Mouse (Mus musculus) hindbrain, embryonic 16.5 days (tissue): ENCODE data around the gene Podxl2. TPM values are rescaled to one million over a fixed set of nuclear protein-coding genes. Genes with fewer than 3 reads are reported as not detected.

Experiments
- ATAC-seq: fragments of 200-750 bp; cut with Nextera tagmentation; 2 replicates; pipeline ENCODE4 v1.8.0; 2017; ENCODE audit warnings: moderate TSS enrichment, moderate library complexity
- H3K27ac ChIP-seq: fragments of 300-500 bp; sonication (generic); 2 replicates; pipeline ENCODE4 v1.5.1; 2014; ENCODE audit warnings: low read depth, mild to moderate bottlenecking, control low read depth, low read length, moderate library complexity
- H3K27me3 ChIP-seq: fragments of 300-500 bp; sonication (generic); replicated peaks from 2 replicates; pipeline ENCODE4 v1.6.1; 2014; ENCODE audit warnings: low read length; ENCODE audit not compliant: control insufficient read depth, insufficient read depth
- H3K36me3 ChIP-seq: fragments of 300-500 bp; sonication (generic); 2 replicates; pipeline ENCODE4 v1.6.1; 2014; ENCODE audit warnings: mild to moderate bottlenecking, low read length, moderate library complexity, mixed read lengths; ENCODE audit not compliant: control insufficient read depth, insufficient read depth
- H3K4me1 ChIP-seq: fragments of 300-500 bp; sonication (generic); 2 replicates; pipeline ENCODE4 v1.6.1; 2014; ENCODE audit warnings: low read depth, low read length; ENCODE audit not compliant: control insufficient read depth, insufficient read depth
- H3K4me2 ChIP-seq: fragments of 300-500 bp; sonication (generic); 2 replicates; pipeline ENCODE4 v1.6.1; 2014; ENCODE audit warnings: mild to moderate bottlenecking, low read length, control low read depth, moderate library complexity
- H3K4me3 ChIP-seq: fragments of 300-500 bp; sonication (generic); 2 replicates; pipeline ENCODE4 v1.5.1; 2014; ENCODE audit warnings: mild to moderate bottlenecking, low read length, control low read depth, moderate library complexity
- H3K9ac ChIP-seq: fragments of 300-500 bp; sonication (generic); 2 replicates; pipeline ENCODE4 v1.6.1; 2014; ENCODE audit warnings: low read depth, mild to moderate bottlenecking, control low read depth, low read length, moderate library complexity
- H3K9me3 ChIP-seq: fragments of 300-500 bp; sonication (generic); 2 replicates; pipeline ENCODE4 v1.6.1; 2014; ENCODE audit warnings: mild to moderate bottlenecking, low read length, moderate library complexity; ENCODE audit not compliant: control insufficient read depth
- WGBS: fragments of 180-500 bp; shearing (Covaris S2); extraction: QIAGEN DNeasy Blood & Tissue Kit; methylation state at CpG from one replicate; pipeline ENCODE4 v1.1.7; 2014; 5-methylcytosine and 5-hydroxymethylcytosine counted together
- polyA plus RNA-seq: library from polyadenylated mRNA; unstranded; fragments of >200 nt; fragmentation: Nextera tagmentation; extraction: Ambion mirVana; gene quantifications from 2 replicates; pipeline ENCODE4 v1.2.1, GENCODE M21; 2015

The Podxl2 gene
- polyA plus RNA-seq, 1 experiment from 2014 or later, result 553 TPM

DNA sequence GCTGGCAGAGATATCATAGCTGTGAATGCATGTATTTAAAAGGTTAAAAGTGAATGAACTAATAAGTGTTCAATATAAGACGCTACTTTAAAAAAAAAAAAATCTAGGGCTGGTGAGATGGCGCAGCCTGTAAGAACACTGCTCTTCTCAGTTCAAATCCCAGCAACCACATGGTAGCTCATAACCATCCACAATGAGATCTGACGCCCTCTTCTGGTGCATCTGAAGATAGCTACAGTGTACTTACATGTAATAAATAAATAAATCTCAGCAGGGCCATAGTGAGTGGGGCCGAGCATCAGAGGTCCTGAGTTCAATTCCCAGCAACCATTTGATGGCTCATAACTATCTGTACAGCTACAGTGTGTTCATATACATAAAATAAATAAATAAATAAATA lies 4.6 kb upstream of the Podxl2 start:
- WGBS, result 57% methylated on average over 4 of the region's 4 CpGs

DNA sequence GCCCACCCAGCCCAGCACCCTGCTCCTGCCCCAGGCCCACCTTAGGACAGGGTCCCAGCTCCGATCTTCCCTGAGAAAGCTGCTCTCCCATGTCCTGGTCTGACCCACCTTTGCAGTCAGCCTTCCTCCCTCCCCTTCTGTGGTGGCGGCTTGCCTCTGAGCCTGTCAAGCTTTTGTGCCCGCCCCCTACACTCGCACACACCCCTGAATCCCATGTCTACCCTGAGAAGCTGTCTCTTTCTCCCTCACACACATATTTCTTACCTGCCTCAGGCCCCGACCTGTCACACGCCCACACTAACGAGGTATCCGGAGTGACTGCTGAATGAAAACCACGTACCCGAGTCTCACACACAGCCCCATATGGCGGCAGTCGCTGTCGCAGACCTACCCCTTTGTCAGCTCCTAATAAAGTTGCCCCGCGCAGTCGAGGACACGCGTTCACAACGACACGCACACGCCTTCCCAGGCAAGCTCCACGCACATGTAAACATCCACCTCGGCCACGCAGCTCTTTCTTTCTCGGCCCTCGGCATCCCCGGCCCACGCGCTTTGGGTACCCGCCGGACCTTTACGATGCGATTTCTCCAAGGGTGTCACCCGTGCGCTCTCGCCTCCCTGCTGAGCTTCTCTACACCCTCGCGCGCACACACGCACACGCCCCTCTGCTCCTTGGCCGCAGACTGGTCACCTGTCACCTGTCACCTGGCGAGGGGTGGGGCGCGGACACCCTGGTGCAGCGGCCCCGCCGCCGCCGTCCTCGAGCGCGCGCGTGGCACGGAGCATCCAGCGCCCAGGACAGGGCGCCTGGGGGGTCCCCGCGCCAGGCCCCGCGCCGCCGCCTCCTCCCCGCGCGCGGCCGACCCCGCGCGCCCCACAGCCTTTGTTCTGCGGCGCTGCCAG lies 628 bp downstream of the Podxl2 start:
- Histone ChIP-seq H3K36me3 (no peaks in the 10 kb centered on the region), H3K4me2 (peak overlapping the region; percentile 90), H3K27me3 (no peaks in the 10 kb centered on the region), H3K9me3 (no peaks in the 10 kb centered on the region), H3K27ac (peak overlapping the region; percentile 97), H3K4me3 (peak overlapping the region; percentile 53), H3K4me1 (peaks cover 36% of the 10 kb centered on the region), H3K9ac (peak overlapping the region; percentile 90)
- ATAC-seq, result peak; percentile 69
- WGBS, result 2% methylated on average over 65 of the region's 74 CpGs

More for the DNA sequence above, 4.6 kb upstream of the Podxl2 start:
- Histone ChIP-seq H3K4me2 (no peak overlapping the region), H3K4me3 (no peak overlapping the region), H3K9me3 (no peaks in the 10 kb centered on the region), H3K27me3 (no peaks in the 10 kb centered on the region), H3K27ac (no peak overlapping the region), H3K36me3 (no peaks in the 10 kb centered on the region), H3K9ac (no peak overlapping the region), H3K4me1 (peaks cover 3% of the 10 kb centered on the region; the same call in 1 of the 2 replicates)
- ATAC-seq, result no peak

DNA sequence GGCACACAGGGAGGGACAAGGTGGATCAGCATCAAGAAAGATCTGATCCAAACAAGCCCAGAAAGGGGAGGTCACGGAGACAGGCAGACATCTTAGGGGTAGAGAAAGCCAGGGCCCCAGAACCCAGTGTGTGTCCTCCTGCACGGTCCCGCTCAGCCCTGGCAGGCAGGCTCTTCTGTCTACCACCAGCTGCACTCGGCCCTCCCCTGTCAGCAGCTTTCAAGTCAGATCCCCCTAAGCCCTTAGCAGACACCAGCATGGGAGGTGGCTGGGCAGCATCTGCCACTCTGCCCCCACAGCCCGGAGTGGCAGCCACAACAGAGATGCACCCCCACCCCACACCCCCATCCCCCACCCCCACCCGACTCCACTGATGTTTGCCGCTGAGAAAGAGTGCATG lies 2.0 kb downstream of the Podxl2 start:
- H3K27me3 ChIP-seq, result no peaks in the 10 kb centered on the region
- 13% methylated on average over 7 of the region's 7 CpGs for WGBS
- H3K9me3 ChIP-seq, result no peaks in the 10 kb centered on the region
- H3K36me3 ChIP-seq, result no peaks in the 10 kb centered on the region
- peak overlapping the region; percentile 97 for H3K27ac ChIP-seq
- peaks cover 36% of the 10 kb centered on the region for H3K4me1 ChIP-seq
- H3K9ac ChIP-seq, result peak overlapping the region; percentile 90
- peak overlapping the region; percentile 90 for H3K4me2 ChIP-seq
- H3K4me3 ChIP-seq, result peak overlapping the region; percentile 53
- ATAC-seq, result peak; percentile 41

DNA sequence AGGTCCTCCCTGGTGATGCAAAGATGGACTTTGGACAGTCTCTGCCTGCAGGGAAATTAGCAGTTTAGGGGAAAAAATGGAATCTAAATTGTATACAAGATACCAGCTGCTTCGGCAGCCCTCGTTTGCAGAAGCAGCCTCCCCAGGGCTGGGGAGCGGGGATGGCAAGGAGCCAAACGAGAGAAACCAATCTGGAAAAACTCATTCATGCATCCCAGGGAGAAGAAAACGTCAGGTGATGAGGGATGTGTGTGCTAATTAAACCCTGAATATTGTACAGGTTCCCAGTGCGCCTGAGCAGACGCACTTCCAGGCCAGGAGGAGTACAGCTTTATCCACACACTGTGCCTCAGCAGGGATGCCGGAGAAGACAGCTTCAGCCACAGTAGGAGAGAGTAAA lies 3.3 kb downstream of the Podxl2 start:
- Histone ChIP-seq H3K4me2 (peak overlapping the region; percentile 90), H3K9me3 (no peaks in the 10 kb centered on the region), H3K9ac (peak overlapping the region; percentile 31), H3K4me3 (peak overlapping the region; percentile 6), H3K36me3 (no peaks in the 10 kb centered on the region), H3K27ac (peak overlapping the region; percentile 97), H3K4me1 (peaks cover 36% of the 10 kb centered on the region), H3K27me3 (no peaks in the 10 kb centered on the region)
- ATAC-seq, result peak; percentile 25; the same call in 1 of the 2 replicates
- 20% methylated on average over 8 of the region's 8 CpGs for WGBS

DNA sequence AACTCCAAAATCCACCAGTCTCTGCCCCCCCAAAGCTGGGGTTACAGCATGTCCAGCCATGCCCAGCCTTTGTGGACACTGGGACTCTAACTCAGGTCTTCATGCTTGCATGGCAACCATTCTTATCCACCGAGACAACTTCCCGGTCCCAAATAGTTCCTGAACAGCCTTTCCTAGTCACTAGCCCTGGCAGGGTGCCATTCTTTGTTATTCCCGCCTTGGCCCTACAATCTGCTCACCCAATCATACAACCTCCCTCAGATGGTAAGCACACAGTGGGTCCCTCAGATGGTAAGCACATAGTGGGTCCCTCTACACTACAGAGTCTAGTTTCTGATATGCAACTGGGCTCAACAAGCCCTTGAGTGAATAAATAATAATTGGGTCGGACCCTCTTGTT lies 4.2 kb downstream of the Podxl2 start:
- H3K9ac ChIP-seq, result no peak overlapping the region
- H3K9me3 ChIP-seq, result no peaks in the 10 kb centered on the region
- no peaks in the 10 kb centered on the region for H3K27me3 ChIP-seq
- H3K4me1 ChIP-seq, result peaks cover 36% of the 10 kb centered on the region
- H3K36me3 ChIP-seq, result no peaks in the 10 kb centered on the region
- no peak overlapping the region for H3K4me3 ChIP-seq
- WGBS, result 27% methylated on average over 4 of the region's 4 CpGs
- peak overlapping the region; percentile 97; the same call in 1 of the 2 replicates for H3K27ac ChIP-seq
- peak overlapping the region; percentile 90; the same call in 1 of the 2 replicates for H3K4me2 ChIP-seq
- no peak for ATAC-seq

DNA sequence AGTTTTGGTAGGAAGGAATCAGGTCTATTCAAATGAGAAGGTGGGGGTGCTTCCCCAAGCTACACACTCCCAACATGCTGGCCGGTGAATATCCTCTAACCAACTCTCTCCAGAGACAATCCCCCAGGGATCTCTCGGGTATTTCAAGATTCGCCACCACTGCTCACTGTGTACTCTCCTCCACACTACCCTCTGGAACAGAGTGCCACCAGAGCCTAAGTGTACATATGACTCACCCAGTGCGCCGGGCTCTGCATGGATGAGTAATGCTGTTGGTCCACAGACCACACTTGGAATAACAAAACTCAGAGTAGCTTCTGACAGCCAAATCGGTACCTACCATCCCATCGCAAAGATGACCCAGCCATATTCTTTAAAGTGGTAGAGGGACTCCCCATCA lies 5.4 kb downstream of the Podxl2 start:
- Histone ChIP-seq H3K9ac (no peak overlapping the region), H3K27me3 (no peaks in the 10 kb centered on the region), H3K4me1 (peaks cover 33% of the 10 kb centered on the region), H3K9me3 (no peaks in the 10 kb centered on the region), H3K36me3 (peaks cover 9% of the 10 kb centered on the region), H3K4me2 (no peak overlapping the region), H3K27ac (no peak overlapping the region), H3K4me3 (no peak overlapping the region)
- no peak for ATAC-seq
- 89% methylated on average over 7 of the region's 7 CpGs for WGBS

DNA sequence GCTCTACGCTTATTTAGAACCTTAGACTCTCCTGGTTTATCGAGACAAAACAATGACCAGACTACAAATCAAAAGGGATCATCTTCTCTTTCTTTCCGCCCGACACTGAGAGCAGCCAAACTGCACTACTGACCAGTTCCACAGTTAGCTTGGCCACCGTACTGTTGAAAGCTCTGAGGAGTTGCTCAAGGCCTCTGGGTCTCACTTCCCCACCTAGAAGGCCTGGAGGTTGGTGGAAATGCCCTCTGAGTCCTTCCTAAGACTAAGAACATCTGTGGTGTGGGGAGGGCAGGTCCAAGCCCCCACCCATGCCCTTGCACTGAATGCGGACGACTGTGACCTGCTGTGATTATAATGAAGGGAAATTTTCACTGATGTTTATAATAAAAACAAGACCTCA lies 9.1 kb downstream of the Podxl2 start:
- Histone ChIP-seq H3K9me3 (no peaks in the 10 kb centered on the region), H3K27me3 (no peaks in the 10 kb centered on the region), H3K9ac (no peak overlapping the region), H3K4me3 (no peak overlapping the region), H3K4me2 (no peak overlapping the region), H3K27ac (no peak overlapping the region), H3K36me3 (peaks cover 36% of the 10 kb centered on the region), H3K4me1 (peaks cover 10% of the 10 kb centered on the region)
- ATAC-seq, result no peak
- 80% methylated on average over 7 of the region's 7 CpGs for WGBS

DNA sequence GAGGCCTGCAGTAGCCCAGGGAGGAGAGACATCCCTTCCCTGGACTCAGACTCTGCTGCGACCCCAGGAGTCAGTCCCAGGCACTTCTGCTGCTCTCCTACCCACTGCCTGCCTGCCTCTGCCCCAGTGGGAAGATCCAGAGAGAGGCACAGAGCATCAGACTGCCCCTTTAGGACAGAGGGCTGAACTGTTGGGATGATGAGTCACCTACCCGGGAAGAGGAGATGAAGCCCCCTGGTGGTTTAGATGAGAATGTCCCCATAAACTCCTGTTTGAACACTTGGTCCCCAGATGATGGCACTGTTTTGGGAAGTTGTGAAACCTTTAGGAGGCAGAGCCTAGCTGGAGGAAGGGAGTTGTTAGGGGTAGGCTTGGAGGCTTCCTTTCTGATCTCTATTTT lies 13.9 kb downstream of the Podxl2 start:
- H3K36me3 ChIP-seq, result peaks cover 65% of the 10 kb centered on the region
- ATAC-seq, result no peak

DNA sequence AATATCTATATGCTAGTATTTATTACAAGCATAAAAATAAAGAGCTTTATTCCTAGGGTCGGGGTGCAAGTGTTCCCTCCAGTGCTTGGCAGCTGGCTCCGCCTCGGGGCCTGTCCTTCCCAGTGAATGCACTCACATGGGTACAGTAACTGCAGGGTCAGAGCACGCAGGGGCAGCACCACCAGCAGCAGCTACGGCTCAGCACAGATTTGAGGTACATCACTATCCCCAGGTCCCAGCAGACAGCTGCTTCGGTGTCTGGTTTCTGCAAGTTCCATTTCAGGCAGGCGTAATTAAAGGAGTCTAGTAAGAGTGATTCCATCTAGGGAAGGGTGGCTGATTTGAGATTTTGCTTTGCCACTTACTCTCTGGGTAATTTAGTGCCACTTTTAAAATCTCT lies 16.5 kb downstream of the Podxl2 start:
- no peaks in the 10 kb centered on the region for H3K27me3 ChIP-seq
- H3K9ac ChIP-seq, result no peak overlapping the region
- H3K36me3 ChIP-seq, result peaks cover 54% of the 10 kb centered on the region
- H3K4me3 ChIP-seq, result no peak overlapping the region
- no peak for ATAC-seq
- no peaks in the 10 kb centered on the region for H3K9me3 ChIP-seq
- no peak overlapping the region for H3K4me2 ChIP-seq
- WGBS, result 70% methylated on average over 7 of the region's 7 CpGs
- peaks cover 3% of the 10 kb centered on the region; the same call in 1 of the 2 replicates for H3K4me1 ChIP-seq
- H3K27ac ChIP-seq, result peak overlapping the region; percentile 58

More for the DNA sequence above, 13.9 kb downstream of the Podxl2 start:
- Histone ChIP-seq H3K27ac (no peak overlapping the region), H3K4me1 (peaks cover 3% of the 10 kb centered on the region; the same call in 1 of the 2 replicates), H3K4me3 (no peak overlapping the region), H3K4me2 (no peak overlapping the region), H3K27me3 (no peaks in the 10 kb centered on the region), H3K9ac (no peak overlapping the region), H3K9me3 (no peaks in the 10 kb centered on the region)
- 11% methylated on average over 2 of the region's 2 CpGs for WGBS
